ENCODE assay signal across 7 mouse cellular contexts in the genomic region with DNA sequence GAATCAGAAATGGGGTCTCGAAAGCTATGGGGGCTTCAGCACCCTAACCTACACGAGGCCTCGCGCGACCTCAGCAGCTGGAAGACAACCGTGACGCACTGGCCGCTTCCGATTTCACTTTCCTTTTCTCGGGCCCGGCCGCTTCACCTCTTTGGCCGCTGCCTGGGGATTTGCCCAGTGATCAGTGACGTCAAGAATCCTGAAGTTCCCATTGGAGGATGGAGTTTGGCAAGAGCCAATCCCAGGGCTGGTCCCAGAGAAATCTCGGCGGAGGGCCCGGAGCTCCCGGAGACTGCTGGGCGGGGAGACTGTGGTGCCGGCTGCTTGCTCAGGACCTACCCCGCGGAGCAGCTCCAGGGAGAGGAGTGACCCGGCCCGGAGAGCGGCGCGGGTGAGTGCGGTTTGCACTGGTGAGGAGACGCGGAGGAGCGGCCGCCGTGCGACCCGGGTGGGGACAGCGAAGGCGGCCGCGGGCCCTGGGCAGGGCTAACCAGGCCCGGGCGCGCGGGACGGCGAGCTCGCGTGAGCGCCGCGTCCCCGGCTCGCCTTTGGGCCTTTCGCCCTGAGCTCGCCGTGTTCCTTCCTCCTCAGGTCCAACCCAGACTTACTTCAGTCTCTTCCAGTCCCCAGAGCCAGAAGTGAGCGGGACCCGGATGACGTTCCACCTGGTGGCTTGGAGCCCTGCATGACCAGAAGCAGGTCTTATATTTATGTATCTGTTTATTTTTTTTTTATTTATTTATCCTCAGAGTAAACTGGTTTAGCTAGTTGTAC. TPM values are rescaled to one million over a fixed set of nuclear protein-coding genes. Genes with fewer than 3 reads are reported as not detected.
DNase-seq lines count a peak whose midpoint lies in the region; ATAC-seq lines count a peak whose summit lies in the region.

Trim26 (plus strand) TSS at position 261 of the 774 bp plus-strand sequence.

- H3K4me1 ChIP-seq in intestine, embryonic 15.5 days (replicated peaks): peaks cover 8% of the 10 kb centered on the region; the same call in 1 of the 2 replicates
- H3K4me1 ChIP-seq in midbrain, embryonic 10.5 days: peaks cover 16% of the 10 kb centered on the region

- H3K4me2 ChIP-seq in intestine, embryonic 15.5 days (replicated peaks): peak within 1 kb of the TSS; percentile 68

- peak; percentile 100 for DNase-seq in adrenal gland, adult 2 months
- DNase-seq in embryo, embryonic 11.5 days (ENCODE audit: low read depth, low spot score): peak; percentile 95
- peak; percentile 94 to 97 for DNase-seq in gastrocnemius, postnatal 36 days
- DNase-seq in left cerebral cortex, postnatal 25 days (ENCODE audit: low spot score in 2 of 2): peak; percentile 96 to 99
- DNase-seq in midbrain, embryonic 10.5 days (ENCODE audit: low spot score): peak; percentile 97
- peak; percentile 91 for DNase-seq in right cerebral cortex, postnatal 4 days

- no peaks in the 10 kb centered on the region for H3K27me3 ChIP-seq in intestine, embryonic 15.5 days (replicated peaks)
- no peaks in the 10 kb centered on the region for H3K27me3 ChIP-seq in midbrain, embryonic 10.5 days (ENCODE audit: low read depth, poor library complexity, severe bottlenecking)

- H3K27ac ChIP-seq in intestine, embryonic 15.5 days: peak within 1 kb of the TSS; percentile 98
- peak within 1 kb of the TSS; percentile 95 for H3K27ac ChIP-seq in midbrain, embryonic 10.5 days (replicated peaks)

- H3K36me3 ChIP-seq in intestine, embryonic 15.5 days: no peaks in the 10 kb centered on the region
- H3K36me3 ChIP-seq in midbrain, embryonic 10.5 days: 0 out of 2 replicates have a peak, but pooled peaks cover 4% of the 10 kb centered on the region

- intact Hi-C loops in gastrocnemius, postnatal 36 days (cut with DNase I): loop anchor here (5.0 kb wide), 1 partner anchor 120 kb away; the partner anchor contains the start of genes Znrd1 and Znrd1as
- intact Hi-C loops in left cerebral cortex, postnatal 25 days (cut with DNase I): loop anchor here (1.0 kb wide), 1 partner anchor 11 kb away; no protein-coding TSS in a partner anchor

- no peaks in the 10 kb centered on the region for H3K9me3 ChIP-seq in intestine, embryonic 15.5 days
- no peaks in the 10 kb centered on the region for H3K9me3 ChIP-seq in midbrain, embryonic 10.5 days (replicated peaks)

- peak; percentile 97 for ATAC-seq in intestine, embryonic 15.5 days

- H3K9ac ChIP-seq in intestine, embryonic 15.5 days: peak within 1 kb of the TSS; percentile 88

- WGBS in intestine, embryonic 15.5 days: under 1% methylated on average over 58 of the region's 58 CpGs
- under 1% methylated on average over 58 of the region's 58 CpGs for WGBS in midbrain, embryonic 10.5 days

- peak within 1 kb of the TSS; percentile 78 for H3K4me3 ChIP-seq in intestine, embryonic 15.5 days (replicated peaks)
- peak within 1 kb of the TSS; percentile 76 for H3K4me3 ChIP-seq in midbrain, embryonic 10.5 days

RNA-seq across cellular contexts. Expression of gene Trim26, which starts in this region (rescaled TPM):
- 10 to 100 TPM; 49.1 to 54.6 TPM for total RNA-seq in adrenal gland, adult 2 months (2021)
- 38.8 and 40.9 TPM in 2 replicates for polyA plus RNA-seq in adrenal gland, adult 2 months (2012; rRNA removed)
- total RNA-seq in gastrocnemius, postnatal 36 days (2021): 10 to 100 TPM; 17.1 to 18.8 TPM
- 38.0 and 41.5 TPM in 2 replicates for polyA plus RNA-seq in intestine, embryonic 15.5 days (2015; fragmentation: Nextera tagmentation; extraction: Ambion mirVana)
- 10 to 100 TPM; 21.0 to 23.1 TPM for total RNA-seq in left cerebral cortex, postnatal 25 days (2021)
- polyA plus RNA-seq in midbrain, embryonic 10.5 days (2016; fragmentation: Nextera tagmentation; extraction: Ambion mirVana): 46.0 and 48.5 TPM in 2 replicates

Comparison
In these comparisons a context has a peak if more than half of its experiments do, and no peak if none do; other contexts are left out.
1. Peak in every context shown above with its lines: DNase-seq, ATAC-seq, H3K4me3 ChIP-seq and H3K27ac ChIP-seq.